Mouse (Mus musculus) ovary, postnatal 10 days (tissue): Measurements from ENCODE around the gene Slc22a6.

Source experiments
- DNase-seq: peaks from one replicate; pipeline ENCODE4 v3.0.0; 2022; ENCODE audit warnings: low spot score

Gene Slc22a6

GRCm38 (mm10) chr19:8617904-8618303, at the start of gene Slc22a6:
Gene Slc22a6 (plus strand): TSS chr19:8618039.
- no peak for DNase-seq

GRCm38 (mm10) chr19:8569453-8569863, 48.4 kb upstream of the Slc22a6 start:
- no peak for DNase-seq

GRCm38 (mm10) chr19:8570341-8571040, 47.3 kb upstream of the Slc22a6 start:
- DNase-seq: no peak

DNA sequence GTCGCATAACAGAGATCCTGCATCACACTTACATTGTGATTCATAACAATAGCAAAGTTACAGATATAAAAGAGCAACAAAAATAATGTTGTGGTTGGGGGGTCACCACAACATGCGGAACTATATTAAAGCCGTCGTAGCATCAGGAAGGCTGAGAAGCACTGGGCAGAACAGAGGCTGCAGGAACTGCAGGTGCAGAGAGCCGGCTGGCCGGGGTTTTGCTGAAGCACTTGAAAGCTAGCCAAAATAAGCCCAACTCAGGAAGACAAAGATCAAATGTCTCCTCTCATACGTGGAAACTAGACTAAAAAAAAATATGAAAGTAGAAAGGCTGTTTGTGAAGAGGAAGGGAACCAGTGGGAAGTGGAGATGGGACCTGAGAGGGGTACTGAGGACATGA, 46.1 kb upstream of the Slc22a6 start:
- DNase-seq: no peak

- DNase-seq: no peak
Observed at GRCm38 (mm10) chr19:8572485-8572884, 45.4 kb upstream of the Slc22a6 start.

DNA sequence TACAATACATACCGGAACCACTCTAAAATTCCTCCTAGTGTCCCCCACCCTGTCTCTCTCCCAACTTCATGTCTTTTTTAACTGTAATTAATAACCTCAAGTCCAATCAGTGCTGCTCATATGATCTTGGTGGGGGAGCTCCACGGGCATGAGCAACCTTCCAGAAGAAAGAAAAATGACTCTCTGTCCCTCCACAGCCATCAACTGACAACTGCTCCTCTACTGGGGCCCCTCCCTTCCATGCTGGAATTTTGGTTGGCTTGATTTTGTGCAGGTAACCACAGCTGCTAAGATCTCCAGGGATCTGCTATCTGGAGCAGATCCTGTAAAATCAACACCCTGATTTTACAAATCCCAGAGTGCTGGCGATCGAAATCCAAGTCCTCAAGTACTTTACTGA, 40.4 kb upstream of the Slc22a6 start:
- DNase-seq: no peak

- peak; percentile 44 for DNase-seq
Observed at GRCm38 (mm10) chr19:8578293-8578969, 39.4 kb upstream of the Slc22a6 start.

GRCm38 (mm10) chr19:8578970-8579342, 38.9 kb upstream of the Slc22a6 start:
- no peak for DNase-seq

DNA sequence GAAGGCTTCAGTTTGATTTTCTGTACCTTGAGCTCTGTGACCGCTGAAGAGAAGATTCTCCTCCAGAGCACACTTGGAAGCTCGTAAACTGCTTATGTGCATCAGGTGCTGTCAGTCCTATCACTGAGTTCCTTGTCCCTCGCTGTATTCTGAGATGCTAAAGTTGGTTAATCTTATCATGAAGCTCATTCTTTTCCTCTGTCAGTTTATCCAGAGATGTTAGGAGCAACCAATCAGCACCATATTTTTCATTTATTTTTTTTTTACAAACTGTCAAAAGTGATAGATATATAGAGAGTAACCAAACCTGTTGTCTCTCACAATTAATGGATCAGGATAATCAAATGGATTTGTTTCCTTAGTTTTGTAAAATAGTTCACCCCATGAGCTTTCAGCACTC, 32.5 kb upstream of the Slc22a6 start:
- no peak for DNase-seq

DNA sequence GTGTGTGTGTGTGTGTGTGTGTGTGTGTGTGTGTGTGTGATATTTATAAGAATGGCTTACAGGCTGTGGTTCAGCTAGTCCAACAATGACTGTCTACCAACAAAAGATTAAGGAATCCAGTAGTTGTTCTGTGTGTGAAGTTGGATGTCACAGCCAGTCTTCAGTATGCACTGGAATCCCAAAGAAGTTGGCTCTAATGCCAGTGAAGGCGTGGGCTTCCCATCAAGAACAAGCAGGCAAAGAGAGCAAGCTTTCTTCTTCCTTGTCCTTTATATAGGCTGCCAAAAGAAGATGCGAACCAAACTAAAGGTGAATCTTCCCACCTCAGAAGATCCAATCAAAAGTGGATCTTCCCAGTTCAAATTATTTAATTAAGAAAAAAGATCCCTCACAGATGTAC, 31.9 kb upstream of the Slc22a6 start:
- no peak for DNase-seq

GRCm38 (mm10) chr19:8586350-8586749, 31.5 kb upstream of the Slc22a6 start:
- no peak for DNase-seq

DNA sequence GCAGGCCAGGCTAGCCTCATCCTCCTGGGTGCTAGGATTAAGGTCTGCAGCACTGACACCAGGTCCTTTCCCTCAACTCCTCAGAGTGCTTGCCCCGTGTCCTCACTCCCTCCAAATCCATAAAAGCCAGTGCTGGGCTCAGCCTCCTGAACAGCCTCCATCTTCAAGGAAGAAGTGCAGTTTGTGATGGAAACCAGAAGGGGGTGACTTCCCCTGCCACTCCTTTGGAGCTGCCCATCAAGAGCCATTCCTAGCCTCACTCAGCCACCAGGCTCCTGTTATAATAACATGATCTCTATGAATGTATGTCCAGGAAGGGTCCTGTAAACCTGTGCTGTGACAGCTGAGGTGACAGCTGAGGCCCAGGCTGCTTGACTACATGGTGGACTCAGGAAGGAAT, 30.5 kb upstream of the Slc22a6 start:
- no peak for DNase-seq

GRCm38 (mm10) chr19:8590954-8591353, 26.9 kb upstream of the Slc22a6 start, which contains the start of gene Slc22a8:
Gene Slc22a8 (plus strand): TSS chr19:8591254.
- DNase-seq: no peak

- no peak for DNase-seq
Observed at GRCm38 (mm10) chr19:8592155-8592554, 25.7 kb upstream of the Slc22a6 start.

DNA sequence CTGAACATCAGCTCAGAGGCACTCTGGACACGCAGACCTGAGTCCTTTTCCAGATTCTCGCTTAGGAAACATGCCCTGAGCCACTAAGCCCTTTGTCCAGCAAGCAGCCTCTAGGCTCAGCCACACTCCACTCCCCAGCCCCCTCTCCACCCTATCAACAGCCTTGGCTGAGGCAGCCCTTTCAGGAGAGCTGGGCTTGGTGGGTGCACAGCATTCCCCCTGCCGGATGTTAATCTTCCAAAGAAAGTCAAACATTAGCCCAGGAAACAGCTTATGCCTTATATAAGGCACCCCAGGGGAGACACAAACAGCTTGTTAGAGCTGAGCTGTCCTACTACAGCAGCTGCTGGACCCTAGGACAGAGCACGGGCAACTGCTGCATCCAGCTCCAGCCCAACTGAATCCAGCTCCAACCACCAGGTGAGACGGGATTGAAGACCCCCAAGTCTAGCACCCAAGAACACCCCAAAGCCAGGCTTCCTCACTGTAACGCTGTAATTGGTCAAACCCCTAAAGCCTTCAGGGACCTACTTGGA, 24.9 kb upstream of the Slc22a6 start:
- DNase-seq: no peak

DNA sequence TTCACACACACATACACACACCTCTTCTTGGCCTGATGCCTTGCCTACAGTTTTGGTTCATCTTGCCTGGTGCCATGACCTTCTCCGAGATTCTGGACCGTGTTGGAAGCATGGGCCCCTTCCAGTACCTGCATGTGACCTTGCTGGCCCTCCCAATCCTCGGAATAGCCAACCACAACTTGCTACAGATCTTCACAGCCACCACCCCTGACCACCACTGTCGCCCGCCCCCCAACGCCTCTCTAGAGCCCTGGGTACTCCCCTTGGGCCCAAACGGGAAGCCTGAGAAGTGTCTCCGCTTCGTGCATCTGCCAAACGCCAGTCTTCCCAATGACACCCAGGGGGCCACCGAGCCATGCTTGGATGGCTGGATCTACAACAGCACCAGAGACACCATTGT, 24.0 kb upstream of the Slc22a6 start:
- no peak for DNase-seq

DNA sequence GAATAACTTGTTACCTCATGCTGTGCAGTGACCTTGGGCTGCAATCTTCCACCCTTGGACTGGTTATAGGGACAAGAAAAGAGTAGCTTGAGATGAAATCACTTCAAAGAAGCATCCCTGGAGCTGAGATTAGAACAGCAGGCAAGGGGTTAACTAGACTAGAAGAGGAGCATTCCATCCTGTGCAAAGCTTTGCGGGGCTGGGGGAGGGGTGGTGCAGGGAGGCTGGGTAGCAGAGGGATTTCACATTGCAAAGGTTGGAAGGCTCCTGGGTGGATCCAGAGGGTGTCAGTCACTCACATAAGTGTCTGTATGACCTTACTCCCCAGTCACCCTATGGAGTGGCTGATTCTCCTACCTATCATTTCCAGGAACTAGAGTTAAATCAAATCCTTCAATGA, 23.3 kb upstream of the Slc22a6 start:
- no peak for DNase-seq

DNA sequence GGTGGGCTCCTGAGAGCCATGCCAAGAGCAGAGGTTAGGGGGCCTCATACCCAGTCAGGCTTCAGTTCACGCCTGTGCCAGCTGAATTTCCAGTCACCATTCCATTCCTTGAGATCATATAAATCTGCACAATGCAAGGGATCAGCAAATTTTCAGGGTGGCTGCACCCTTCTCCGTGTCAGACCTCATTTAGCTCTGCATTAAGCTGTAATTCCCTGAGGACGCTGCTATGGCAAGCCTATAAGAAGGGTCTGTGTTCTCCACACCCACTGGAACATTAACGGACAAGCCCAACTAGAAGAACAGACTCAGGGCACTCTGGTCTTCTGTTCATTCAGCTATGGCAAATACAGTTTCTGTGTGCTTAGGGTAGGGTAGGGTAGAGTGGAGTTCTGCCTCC, 20.6 kb upstream of the Slc22a6 start:
- no peak for DNase-seq

GRCm38 (mm10) chr19:8599229-8599628, 18.6 kb upstream of the Slc22a6 start:
- DNase-seq: no peak

DNA sequence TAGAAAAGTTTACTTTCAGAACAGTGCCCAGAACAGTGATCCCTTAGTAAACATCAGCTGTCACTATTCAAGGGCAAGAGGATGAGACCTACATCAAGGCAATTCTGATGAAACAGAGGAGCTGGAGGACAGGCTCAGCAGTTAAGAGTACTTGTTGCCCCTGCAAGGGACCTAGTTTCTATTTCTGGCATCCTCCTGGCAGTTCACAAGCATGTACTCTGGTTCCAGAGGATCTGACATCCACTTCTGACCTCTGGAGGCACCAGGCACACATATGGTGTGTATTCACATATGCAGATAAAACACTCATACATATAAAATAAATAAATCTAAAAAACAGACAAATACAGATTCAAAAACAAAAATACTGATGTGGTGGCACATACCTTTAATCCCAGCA, 15.9 kb upstream of the Slc22a6 start:
- DNase-seq: no peak

DNA sequence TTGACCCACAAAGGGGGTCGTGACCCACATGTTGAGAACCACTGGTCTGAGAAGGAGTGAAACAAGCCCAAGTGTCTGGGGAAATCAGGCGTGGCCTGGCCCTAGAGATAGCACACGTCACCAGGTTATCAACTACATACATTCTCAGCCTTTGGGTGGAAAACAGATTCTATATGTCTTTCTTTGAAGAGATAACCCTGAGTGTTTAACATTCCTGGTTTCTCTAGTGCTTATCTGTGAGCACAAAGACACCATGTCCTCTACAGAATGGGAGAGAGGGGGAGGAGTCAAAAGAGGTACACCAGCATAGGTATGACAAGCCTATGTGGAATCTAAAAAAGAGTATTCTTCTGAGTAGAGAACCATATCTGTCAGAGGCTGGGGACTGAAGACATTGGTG, 14.9 kb upstream of the Slc22a6 start:
- no peak for DNase-seq

DNA sequence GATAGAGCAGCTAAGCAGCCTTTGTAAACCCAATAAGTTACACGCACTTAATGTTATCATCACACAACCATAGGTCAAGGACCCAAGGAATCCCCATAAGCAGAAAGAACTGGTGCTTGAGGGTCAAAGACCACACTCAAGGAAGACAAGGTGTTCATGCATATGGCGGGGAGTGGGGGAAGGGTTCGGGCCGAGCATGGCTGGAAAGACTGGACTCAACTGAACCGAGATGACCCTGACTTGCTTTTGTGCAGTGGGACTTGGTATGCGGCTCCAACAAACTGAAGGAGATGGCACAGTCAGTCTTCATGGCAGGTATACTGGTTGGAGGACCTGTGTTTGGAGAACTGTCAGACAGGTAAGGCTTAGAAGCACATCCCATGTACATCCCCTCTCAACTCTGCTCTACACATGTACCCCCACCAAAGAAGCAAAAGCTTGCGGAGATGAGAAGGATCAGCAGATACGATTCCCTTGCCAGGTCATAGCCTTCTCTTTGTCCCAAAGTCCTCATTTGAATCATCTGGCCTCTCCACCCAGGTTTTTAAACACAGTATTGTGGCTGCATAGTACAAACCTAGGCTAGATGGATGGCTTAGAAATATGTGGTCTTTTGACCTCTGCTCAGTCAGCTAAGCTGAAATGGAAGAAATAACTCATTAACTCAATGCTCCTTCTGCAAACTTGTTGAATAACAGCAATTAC, 13.2 kb upstream of the Slc22a6 start:
- DNase-seq: no peak

GRCm38 (mm10) chr19:8605241-8605558, 12.6 kb upstream of the Slc22a6 start:
- DNase-seq: no peak
